Mouse (Mus musculus): Measurements from ENCODE around the gene Smpd3.
A peak's percentile ranks its signal among the peaks of the same experiment; 100 is the strongest.

Gene Smpd3

GRCm38 (mm10) chr8:106337852-106338521, at the start of gene Smpd3:
Gene Smpd3, minus strand, starts transcription at chr8:106337988.
- DNase-seq = peak; percentile 100

DNA sequence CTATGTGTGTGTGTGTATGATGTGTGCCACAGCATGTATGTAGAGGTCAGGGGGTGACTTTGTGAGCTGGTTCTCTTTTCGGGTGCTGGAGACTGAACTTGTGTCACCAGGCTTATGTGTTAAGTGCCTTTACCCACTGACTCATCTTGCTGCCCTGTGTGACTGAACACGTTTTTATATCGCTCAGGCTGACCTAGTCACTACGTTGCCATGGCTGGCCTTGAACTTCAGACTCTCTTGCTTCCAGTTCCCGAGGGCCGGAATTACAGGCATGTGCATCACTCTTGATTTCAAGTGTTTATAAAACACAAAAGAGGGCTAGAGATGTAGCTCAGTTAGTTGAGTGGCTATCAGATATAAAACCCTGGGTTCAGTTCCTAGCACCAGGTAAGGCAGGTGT, 43.2 kb upstream of the Smpd3 start:
- DNase-seq = no peak

- DNase-seq = no peak
These were observed 41.6 kb upstream of the Smpd3 start for GRCm38 (mm10) chr8:106379357-106379756.

DNA sequence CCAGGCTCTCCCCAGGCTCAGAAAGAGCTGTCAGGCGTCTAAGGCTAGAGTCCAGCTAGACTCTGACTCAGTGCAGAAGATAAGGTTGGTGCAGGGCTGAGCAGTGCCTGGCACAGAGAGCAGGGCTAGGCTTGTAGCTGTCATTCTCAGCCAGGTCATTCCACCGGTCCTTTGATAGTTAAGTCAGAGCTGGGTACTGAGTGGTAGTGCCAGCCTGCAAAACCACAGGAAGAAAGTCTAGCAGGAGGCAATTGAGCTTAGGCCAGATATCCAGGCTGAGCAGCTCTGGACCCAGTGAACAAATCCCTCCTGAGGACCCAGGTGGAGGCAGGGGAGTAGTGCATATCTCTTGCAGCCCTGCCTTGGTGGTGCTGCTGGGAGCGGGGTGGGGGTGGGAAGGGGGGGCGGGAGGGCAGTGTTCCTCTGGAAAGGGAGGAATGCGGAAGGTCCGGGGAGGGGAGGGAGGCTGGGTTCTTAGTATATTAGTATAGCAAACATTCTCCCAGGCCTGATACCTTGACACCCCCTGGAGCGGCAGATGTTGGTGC, 40.8 kb upstream of the Smpd3 start:
- no peak for DNase-seq

DNA sequence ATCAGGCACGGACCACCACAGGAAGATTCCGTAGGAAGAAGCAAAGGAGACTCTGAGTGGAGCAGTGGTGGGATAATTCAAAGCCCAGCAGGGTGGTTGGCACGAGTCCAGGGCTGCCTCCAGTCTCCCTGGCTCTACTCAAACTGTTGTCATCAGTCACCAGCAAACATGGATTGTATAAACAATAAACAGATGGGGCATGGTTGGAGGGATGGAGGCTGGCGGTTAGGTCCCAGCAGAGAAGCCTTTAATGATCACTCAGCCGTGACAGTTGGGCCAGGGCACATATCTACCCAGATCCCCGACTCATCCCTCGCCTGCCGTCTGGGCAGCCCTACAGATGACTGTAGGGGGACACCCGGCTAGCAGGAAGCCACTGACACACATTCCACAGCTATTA, 39.1 kb upstream of the Smpd3 start:
- DNase-seq = peak; percentile 91

- no peak for DNase-seq
These were observed 38.2 kb upstream of the Smpd3 start for GRCm38 (mm10) chr8:106375957-106376356.

GRCm38 (mm10) chr8:106369069-106369468, 31.3 kb upstream of the Smpd3 start:
- no peak for DNase-seq

DNA sequence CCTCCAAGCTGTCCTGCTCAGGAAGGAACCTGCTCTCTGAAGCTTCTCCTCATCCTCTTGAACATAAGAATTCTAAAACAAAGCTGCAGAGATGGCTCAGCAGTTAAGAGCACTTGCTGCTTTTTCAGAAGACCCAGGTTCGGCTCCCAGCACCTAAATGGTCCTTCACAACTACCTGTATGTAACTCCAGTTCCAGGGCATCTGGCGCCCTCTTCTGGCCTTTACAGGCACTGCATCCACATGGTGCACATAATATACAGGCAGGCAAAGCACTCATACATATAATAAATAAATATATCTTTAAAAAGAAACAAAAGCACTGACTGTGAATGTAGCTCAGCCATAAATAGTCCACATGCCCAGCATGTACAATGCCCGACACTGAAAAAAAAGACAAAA, 30.7 kb upstream of the Smpd3 start:
- no peak for DNase-seq

DNA sequence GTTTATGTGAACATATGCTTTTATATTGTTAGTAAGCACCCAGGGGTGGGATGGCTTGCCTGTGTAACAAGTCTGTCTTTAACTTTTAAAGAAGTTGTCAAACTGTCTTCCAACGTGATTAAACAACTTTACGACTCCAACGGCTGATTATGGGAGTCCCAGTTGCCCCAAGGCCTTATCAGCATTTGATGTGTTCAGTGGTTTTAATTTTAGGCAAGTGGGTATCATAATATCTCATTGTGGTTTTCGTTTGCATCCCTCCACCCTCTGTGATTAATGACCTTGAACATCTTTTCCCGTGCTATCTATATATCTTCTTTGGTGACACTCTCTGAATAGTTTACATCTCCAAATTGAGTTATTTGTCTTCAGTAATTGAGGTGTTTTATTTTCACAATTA, 27.0 kb upstream of the Smpd3 start:
- DNase-seq = no peak

DNA sequence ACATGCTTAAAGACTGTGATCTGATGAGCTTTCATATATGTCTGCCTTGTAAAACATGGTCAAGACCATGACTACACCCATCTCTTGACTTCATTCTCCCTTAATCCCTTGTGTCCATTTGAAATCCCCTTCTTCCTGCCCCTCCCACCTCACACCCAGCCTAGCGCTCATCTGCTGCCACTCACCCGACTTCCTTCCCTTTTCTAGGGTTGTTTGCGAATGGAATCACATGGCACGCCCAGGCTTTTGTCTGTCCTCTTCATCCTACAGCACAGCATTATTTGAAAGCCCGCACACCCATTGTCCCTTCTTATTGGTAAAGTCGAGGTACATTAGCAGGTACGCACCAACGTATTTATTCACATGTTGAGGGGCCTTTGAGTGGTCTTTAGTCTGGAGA, 26.5 kb upstream of the Smpd3 start:
- no peak for DNase-seq

DNA sequence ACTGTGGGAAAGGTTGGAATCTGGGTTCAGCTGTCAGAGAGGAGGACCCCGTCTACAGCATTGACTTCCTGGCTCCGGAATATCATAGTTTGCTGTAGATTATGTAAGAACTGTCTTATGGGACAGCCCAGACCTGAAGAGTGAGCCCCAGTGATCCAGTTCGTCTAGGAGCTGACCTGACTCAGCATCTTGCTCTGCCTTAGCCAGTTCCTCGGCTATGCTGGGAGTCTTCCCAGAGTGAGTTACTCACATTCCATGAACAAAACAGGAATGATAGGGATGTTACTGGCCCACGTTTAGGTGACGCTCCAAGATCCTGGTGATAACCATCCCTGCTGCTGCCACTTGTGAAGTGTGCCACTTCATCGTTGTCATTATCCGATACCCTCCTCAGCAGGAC, 25.5 kb upstream of the Smpd3 start:
- DNase-seq = no peak

DNA sequence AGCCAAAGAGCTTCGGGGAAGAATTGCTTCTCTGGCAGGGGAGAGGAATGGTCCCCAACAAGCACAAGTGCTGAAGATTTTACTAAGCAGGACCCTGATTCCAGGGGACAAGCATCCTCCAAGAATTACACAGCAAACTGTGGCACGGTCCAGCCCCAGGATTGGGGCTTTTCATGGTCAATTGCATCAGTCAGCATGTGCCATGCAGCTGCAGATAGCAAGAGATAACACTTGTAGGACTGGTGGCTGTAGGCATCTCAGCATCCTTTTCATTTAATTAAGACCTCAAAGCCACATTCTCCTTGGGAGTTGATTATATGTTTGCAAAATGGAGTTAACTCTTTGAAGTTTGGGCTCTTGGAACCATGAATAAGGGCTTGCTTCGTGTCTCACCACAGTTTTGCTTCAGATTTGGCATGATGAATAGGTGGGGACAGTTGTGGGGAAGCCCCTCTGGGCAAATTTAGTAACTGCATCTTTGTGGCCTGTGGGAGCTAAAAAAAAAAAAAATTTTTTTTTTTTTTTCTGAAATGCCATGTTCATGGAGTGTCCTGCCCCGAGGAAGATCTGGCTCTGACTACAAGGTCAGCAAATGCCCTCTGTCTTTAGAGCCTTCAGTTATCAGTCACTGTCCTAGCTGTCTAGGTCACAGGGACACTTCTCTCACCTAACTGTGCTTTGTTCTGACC, 22.0 kb upstream of the Smpd3 start:
- DNase-seq = no peak

GRCm38 (mm10) chr8:106351135-106351534, 13.3 kb upstream of the Smpd3 start:
- DNase-seq = no peak

- peak; percentile 12 for DNase-seq
These were observed 11.6 kb upstream of the Smpd3 start for GRCm38 (mm10) chr8:106349398-106349797.

DNA sequence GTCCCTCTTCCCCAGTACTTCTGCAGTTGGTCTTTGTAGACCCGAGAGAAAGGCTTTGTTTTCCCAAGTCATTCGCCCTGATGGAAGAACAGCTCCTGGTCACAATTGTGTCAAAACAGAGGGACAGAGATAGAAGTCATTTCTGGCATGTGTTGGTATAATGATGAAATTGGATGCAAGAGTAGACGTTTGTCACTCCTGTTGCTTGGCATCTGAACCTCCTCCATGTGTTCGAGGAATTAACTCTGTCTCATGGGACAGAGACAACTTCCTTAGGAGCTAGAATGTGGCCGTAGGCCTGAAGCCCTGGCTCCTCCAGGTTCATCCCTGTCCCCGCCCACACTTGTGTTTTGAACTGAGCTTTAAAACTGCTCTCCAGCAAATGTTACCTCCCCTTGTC, 8.3 kb upstream of the Smpd3 start:
- no peak for DNase-seq

GRCm38 (mm10) chr8:106343471-106343870, 5.7 kb upstream of the Smpd3 start:
- DNase-seq = no peak

- DNase-seq = no peak
These were observed 5.0 kb upstream of the Smpd3 start for GRCm38 (mm10) chr8:106342828-106343227.

- peak; percentile 13 for DNase-seq
These were observed 987 bp upstream of the Smpd3 start for GRCm38 (mm10) chr8:106338741-106339209.

DNA sequence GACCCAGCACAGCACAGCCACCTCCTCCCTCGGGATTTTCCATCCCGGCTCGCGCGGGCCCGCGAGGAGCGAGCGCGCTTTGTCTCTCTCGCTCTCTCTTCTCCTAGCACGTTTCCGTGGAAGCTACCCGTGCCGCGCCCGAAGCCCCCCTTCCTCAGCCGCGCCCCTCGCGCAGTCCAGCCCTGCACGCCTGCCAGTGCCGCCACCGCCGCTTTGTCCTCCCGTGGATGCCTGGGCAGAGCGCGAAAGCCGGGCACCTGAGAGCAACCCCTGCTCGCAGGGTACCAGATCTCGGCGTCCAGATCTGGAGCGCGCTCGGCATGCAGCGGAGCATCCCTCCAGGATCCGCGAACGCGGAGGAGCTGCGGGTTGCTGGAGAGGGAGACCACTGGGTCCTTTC, 1.2 kb downstream of the Smpd3 start:
- DNase-seq = peak; percentile 58

GRCm38 (mm10) chr8:106336031-106336430, 1.8 kb downstream of the Smpd3 start:
- DNase-seq = no peak

DNA sequence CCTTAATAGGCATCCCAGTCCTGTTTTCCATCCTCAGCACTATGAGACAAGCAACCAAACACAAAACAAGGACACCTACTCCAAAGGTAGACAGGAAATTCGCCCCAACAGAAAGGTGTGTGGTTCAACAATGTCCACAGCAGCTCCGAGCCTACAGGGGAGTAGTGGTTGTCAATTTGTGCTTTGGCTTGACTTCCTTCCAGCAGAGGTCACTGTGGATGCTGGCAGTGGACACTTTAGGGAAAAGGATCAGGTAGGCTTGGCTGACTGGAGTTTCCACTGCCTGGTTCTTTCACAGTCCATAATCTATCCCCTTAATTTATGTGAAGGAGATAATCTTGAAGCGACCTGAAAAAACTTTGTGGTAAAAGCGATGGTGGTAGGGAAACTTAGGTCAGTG, 2.6 kb downstream of the Smpd3 start:
- peak; percentile 48 for DNase-seq

- no peak for DNase-seq
These were observed 4.4 kb downstream of the Smpd3 start for GRCm38 (mm10) chr8:106333346-106333745.

GRCm38 (mm10) chr8:106332498-106332897, 5.3 kb downstream of the Smpd3 start:
- no peak for DNase-seq

GRCm38 (mm10) chr8:106326624-106327023, 11.2 kb downstream of the Smpd3 start:
- peak; percentile 25 for DNase-seq

Measured in retina, postnatal 1 day (tissue).